ENCODE assay signal across 8 mouse cellular contexts in the genomic region with DNA sequence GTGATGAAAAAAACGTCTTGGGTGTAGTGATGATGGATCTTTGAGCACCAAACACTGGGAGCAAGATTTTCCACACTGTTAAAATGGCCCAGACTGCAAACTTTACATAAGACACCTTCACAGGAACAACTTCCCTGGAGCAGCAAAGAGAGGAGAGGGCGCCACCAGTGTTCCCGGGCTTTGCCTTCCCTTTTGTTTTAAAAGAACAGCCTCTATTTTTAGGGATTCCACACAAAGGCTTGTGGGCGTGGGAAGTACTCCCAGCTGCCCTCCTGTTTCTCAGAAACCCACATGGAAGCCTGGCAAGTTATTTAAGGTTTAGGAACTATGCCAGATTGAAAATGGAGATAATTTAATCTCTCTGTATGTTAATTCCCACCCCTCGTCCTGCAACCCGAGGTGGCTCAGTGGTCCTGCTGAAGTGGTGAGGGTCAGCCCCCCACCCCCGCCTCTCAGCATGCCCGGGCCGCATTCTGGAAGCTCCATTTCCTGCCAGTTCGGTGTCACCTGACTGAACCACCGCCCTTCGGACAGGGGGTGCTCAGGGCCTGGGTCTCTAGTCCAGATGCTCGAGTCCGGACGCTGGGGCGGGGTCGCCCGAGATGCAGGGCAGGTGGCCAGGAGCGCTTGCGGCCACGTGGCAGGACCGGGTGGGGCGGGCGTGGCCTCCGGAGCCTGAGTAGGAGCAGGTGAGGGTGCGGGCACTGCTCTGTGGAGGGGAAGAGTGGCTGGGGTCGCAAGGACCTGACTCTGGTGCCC. TPM values are rescaled to one million over a fixed set of nuclear protein-coding genes. Genes with fewer than 3 reads are reported as not detected.
DNase-seq lines count a peak whose midpoint lies in the region; ATAC-seq and TF ChIP-seq lines count a peak whose summit lies in the region.

A gene (plus strand): TSS at position 522 of the 759 bp plus-strand sequence.

- 8% methylated on average over 27 of the region's 27 CpGs for WGBS in lung, embryonic 15.5 days
- 6% methylated on average over 27 of the region's 27 CpGs for WGBS in lung, adult 2 months
- 1% methylated on average over 27 of the region's 27 CpGs for WGBS in embryonic facial prominence, embryonic 13.5 days
- 7% methylated on average over 24 of the region's 27 CpGs for WGBS in stomach, embryonic 15.5 days

- peak within 1 kb of the TSS; percentile 82 for H3K4me2 ChIP-seq in lung, embryonic 15.5 days
- H3K4me2 ChIP-seq in embryonic facial prominence, embryonic 13.5 days = peak within 1 kb of the TSS; percentile 86
- H3K4me2 ChIP-seq in stomach, embryonic 15.5 days = peak within 1 kb of the TSS; percentile 80

- intact Hi-C loops in heart, postnatal 10 days (cut with DNase I) = no loop called here

- ATAC-seq in lung, embryonic 15.5 days (ENCODE audit: borderline replicate concordance, extremely low read depth, low FRiP score, low TSS enrichment) = peak; percentile 64; the same call in 1 of the 2 replicates
- peak; percentile 60; the same call in 1 of the 2 replicates for ATAC-seq in embryonic facial prominence, embryonic 13.5 days (ENCODE audit: insufficient number of reproducible peaks, insufficient read depth, low FRiP score, low TSS enrichment, low read depth)
- peak; percentile 53 for ATAC-seq in stomach, embryonic 15.5 days (ENCODE audit: insufficient read depth, low FRiP score, low read depth)

- H3K27ac ChIP-seq in lung, embryonic 15.5 days = no peak within 1 kb of the TSS
- no peak within 1 kb of the TSS for H3K27ac ChIP-seq in embryonic facial prominence, embryonic 13.5 days
- no peak within 1 kb of the TSS for H3K27ac ChIP-seq in stomach, embryonic 15.5 days

- DNase-seq in lung, adult 2 months = no peak
- DNase-seq in heart, postnatal 10 days = peak; percentile 25 to 29
- DNase-seq in layer of hippocampus, adult 9-11 months = peak; percentile 86
- DNase-seq in lung, postnatal 36 days = peak; percentile 10
- DNase-seq in adrenal gland, adult (ENCODE audit: inconsistent age in 2 of 2, low spot score in 1 of 2) = no peak

- peaks cover 17% of the 10 kb centered on the region for H3K4me1 ChIP-seq in lung, embryonic 15.5 days
- peaks cover 4% of the 10 kb centered on the region; the same call in 1 of the 2 replicates for H3K4me1 ChIP-seq in lung, adult 2 months (ENCODE audit: control insufficient read depth, insufficient read depth, low read length)
- H3K4me1 ChIP-seq in embryonic facial prominence, embryonic 13.5 days = peaks cover 19% of the 10 kb centered on the region
- peaks cover 24% of the 10 kb centered on the region for H3K4me1 ChIP-seq in stomach, embryonic 15.5 days

- no peaks in the 10 kb centered on the region for H3K9me3 ChIP-seq in lung, embryonic 15.5 days
- no peaks in the 10 kb centered on the region for H3K9me3 ChIP-seq in embryonic facial prominence, embryonic 13.5 days
- H3K9me3 ChIP-seq in stomach, embryonic 15.5 days = no peaks in the 10 kb centered on the region

- peak within 1 kb of the TSS; percentile 30 for H3K9ac ChIP-seq in lung, embryonic 15.5 days
- H3K9ac ChIP-seq in embryonic facial prominence, embryonic 13.5 days = peak within 1 kb of the TSS; percentile 70
- H3K9ac ChIP-seq in stomach, embryonic 15.5 days = no peak within 1 kb of the TSS; the same call in 1 of the 2 replicates

- no peak for TF ChIP-seq POLR2A in lung, adult 2 months (IDR thresholded peaks at IDR 0.05; ENCODE audit: borderline replicate concordance, extremely low read depth, low read depth, low read length)

- no peaks in the 10 kb centered on the region for H3K27me3 ChIP-seq in lung, embryonic 15.5 days
- H3K27me3 ChIP-seq in embryonic facial prominence, embryonic 13.5 days = no peaks in the 10 kb centered on the region
- no peaks in the 10 kb centered on the region for H3K27me3 ChIP-seq in stomach, embryonic 15.5 days (replicated peaks)

- no peak for TF ChIP-seq CTCF in lung, adult 2 months (IDR thresholded peaks at IDR 0.05; ENCODE audit: insufficient read depth, low read length)

- H3K36me3 ChIP-seq in lung, embryonic 15.5 days = no peaks in the 10 kb centered on the region
- H3K36me3 ChIP-seq in embryonic facial prominence, embryonic 13.5 days = no peaks in the 10 kb centered on the region
- H3K36me3 ChIP-seq in stomach, embryonic 15.5 days = no peaks in the 10 kb centered on the region

- peak within 1 kb of the TSS; percentile 37 for H3K4me3 ChIP-seq in lung, embryonic 15.5 days
- no peak within 1 kb of the TSS for H3K4me3 ChIP-seq in lung, adult 2 months (replicated peaks; ENCODE audit: extremely low read depth, low read depth, low read length)
- peak within 1 kb of the TSS; percentile 46 for H3K4me3 ChIP-seq in embryonic facial prominence, embryonic 13.5 days
- H3K4me3 ChIP-seq in stomach, embryonic 15.5 days (replicated peaks) = peak within 1 kb of the TSS; percentile 37

RNA-seq across cellular contexts. Expression of the gene that starts here (rescaled TPM):
- 0.40 and 0.64 TPM in 2 replicates for polyA plus RNA-seq in lung, embryonic 15.5 days (2015; fragmentation: Nextera tagmentation; extraction: Ambion mirVana)
- polyA plus RNA-seq in lung, adult 2 months (2012; rRNA removed) = 0.84 and 0.92 TPM in 2 replicates
- 0.32 and 0.89 TPM in 2 replicates for polyA plus RNA-seq in embryonic facial prominence, embryonic 13.5 days (2015; fragmentation: Nextera tagmentation; extraction: Ambion mirVana)
- total RNA-seq in heart, postnatal 10 days (2021) = under 1 TPM; 0.72 to 0.74 TPM
- polyA plus RNA-seq in stomach, embryonic 15.5 days (2015; fragmentation: Nextera tagmentation; extraction: Ambion mirVana) = 3.6 and 3.8 TPM in 2 replicates

Comparison
In these comparisons a context has a peak if more than half of its experiments do, and no peak if none do; other contexts are left out.
1. DNase-seq: peak in layer of hippocampus, adult 9-11 months (single experiment) and lung, postnatal 36 days (single experiment); none in lung, adult 2 months (single experiment) and adrenal gland, adult (0 of 2).
2. Peak in ATAC-seq, H3K4me3 ChIP-seq, H3K9ac ChIP-seq and H3K4me2 ChIP-seq in lung, embryonic 15.5 days; RNA of the gene not detected or under 1 TPM.
3. Peak in ATAC-seq, H3K4me3 ChIP-seq, H3K9ac ChIP-seq and H3K4me2 ChIP-seq in embryonic facial prominence, embryonic 13.5 days; RNA of the gene not detected or under 1 TPM.
4. Peak in DNase-seq in heart, postnatal 10 days; RNA of the gene not detected or under 1 TPM.
5. Peak in every context shown above with its lines, with median percentiles within 50 percentile points of each other: ATAC-seq and H3K4me2 ChIP-seq.